Mouse (Mus musculus) right cerebral cortex, postnatal 10 days (tissue): ENCODE results near the gene Gm3402.
"Not testable (repeated sequence)": the region's sequence is repeated elsewhere in the genome, so short reads cannot be mapped to it uniquely, and the experiment has no call there.

Experiments used
- DNase-seq, 2 experiments: peaks; one replicate each; pipeline ENCODE4 v3.0.0; 2021; ENCODE audit warnings: low spot score in 2 of 2

Gm3402 gene

DNA sequence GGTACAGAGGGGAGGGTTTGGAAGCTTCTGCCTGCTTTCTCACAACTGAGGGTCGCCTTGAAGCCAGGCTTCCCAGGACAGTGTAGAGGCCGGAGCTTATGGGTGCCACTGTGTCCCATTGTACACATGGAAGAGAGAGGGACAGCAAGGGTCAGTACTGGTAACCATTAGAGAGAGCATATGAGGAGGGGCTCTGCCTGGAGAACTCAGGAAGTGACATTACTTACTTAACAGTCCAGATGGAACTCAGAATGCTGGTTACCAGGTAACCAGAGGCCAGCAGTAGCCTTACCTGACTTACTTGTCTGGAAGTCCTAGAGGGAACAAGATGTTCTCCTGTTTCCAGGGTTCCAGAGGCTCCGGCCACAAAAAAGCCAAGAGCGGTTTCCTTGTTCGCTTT, at the start of gene Gm3402:
Gene Gm3402, plus strand, starts transcription at position 301 of the 400 bp plus-strand sequence.
- not testable (repeated sequence) for DNase-seq

DNA sequence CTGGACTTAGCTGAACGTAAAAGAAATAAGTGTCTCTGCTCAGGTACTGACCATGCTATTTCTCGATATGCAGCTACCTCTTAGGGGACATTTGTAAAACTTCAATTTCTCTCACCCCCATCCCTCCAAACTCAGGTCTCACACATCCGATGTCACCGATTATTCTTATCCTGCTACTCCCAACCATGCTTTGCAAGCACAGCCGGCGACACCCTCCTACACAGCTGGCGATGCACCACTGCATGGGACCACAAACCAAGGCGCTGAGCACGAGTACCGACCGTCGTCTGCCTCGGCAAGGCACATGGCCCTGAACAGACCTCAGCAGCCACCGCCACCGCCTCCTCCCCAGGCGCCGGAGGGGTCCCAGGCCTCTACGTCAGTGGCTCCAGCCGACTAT, 47.3 kb upstream of the Gm3402 start:
- DNase-seq, result no peak

- DNase-seq, result no peak
Observed at GRCm38 (mm10) chr5:146468311-146468710, 45.6 kb upstream of the Gm3402 start.

GRCm38 (mm10) chr5:146470821-146471220, 43.1 kb upstream of the Gm3402 start:
- DNase-seq, result no peak

GRCm38 (mm10) chr5:146471311-146471710, 42.6 kb upstream of the Gm3402 start:
- no peak for DNase-seq

DNA sequence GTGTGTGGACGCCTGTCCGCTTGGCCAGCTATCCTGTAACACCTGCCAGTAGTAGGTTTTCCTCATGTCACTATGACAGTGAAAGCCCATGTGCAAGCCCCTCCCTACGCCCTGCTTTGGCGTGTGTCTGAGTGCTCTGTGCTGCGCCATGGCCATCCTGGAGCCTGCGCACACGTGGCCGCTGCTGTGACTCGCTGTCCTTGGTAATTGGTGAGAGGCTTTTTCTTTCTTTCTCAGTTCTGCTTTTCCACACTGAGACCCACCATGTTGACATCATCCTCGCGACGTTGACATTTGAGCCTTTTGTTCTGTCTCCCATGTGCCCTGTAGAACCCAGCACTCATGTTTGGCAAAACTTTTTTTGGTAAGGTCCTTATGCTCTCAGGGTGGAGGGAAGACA, 42.1 kb upstream of the Gm3402 start:
- DNase-seq, result peak in 1 of 2 experiments; percentile 39

DNA sequence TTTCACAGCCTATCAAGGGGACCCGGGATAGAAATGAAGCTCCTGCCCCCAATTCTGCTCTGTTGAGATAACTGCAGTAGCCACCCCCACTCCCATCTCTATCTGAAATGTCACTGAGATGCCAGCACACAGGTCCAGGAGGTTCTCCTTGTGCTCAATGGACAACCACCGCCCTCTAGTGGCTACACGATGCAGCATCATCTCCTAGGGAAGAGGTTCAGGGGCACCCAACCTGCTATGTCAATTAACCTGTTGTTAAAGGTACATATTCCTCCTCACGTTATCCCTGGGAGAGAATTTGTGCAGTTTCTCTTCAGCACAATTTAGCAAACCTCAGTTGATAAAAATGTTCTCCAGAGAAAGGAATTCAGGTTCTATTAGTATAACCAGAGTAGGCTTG, 34.4 kb upstream of the Gm3402 start:
- peak; percentile 49 to 61 for DNase-seq

- not testable (repeated sequence) for DNase-seq
Observed at GRCm38 (mm10) chr5:146481665-146482064, 32.3 kb upstream of the Gm3402 start, which contains the start of gene Gm6408. Gene Gm6408 (plus strand): TSS chr5:146481965.

DNA sequence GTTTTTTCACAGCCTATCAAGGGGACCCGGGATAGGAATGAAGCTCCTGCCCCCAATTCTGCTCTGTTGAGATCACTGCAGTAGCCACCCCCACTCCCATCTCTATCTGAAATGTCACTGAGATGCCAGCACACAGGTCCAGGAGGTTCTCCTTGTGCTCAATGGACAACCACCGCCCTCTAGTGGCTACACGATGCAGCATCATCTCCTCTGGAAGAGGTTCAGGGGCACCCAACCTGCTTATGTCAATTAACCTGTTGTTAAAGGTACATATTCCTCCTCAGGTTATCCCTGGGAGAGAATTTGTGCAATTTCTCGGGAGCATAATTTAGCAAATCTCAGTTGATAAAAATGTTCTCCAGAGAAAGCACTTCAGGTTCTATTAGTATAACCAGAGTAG, 25.0 kb upstream of the Gm3402 start:
- peak in 1 of 2 experiments; percentile 41 for DNase-seq

DNA sequence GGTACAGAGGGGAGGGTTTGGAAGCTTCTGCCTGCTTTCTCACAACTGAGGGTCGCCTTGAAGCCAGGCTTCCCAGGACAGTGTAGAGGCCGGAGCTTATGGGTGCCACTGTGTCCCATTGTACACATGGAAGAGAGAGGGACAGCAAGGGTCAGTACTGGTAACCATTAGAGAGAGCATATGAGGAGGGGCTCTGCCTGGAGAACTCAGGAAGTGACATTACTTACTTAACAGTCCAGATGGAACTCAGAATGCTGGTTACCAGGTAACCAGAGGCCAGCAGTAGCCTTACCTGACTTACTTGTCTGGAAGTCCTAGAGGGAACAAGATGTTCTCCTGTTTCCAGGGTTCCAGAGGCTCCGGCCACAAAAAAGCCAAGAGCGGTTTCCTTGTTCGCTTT, 22.9 kb upstream of the Gm3402 start, which contains the start of gene Gm6370:
Gene Gm6370, plus strand, starts transcription at position 301 of the 400 bp plus-strand sequence.
- DNase-seq, result not testable (repeated sequence)

- DNase-seq, result not testable (repeated sequence)
Observed at GRCm38 (mm10) chr5:146502099-146502498, 11.8 kb upstream of the Gm3402 start, which contains the start of gene 4930449I24Rik. Gene 4930449I24Rik (plus strand): TSS chr5:146502399.

- DNase-seq, result not testable (repeated sequence)
Observed at GRCm38 (mm10) chr5:146525501-146525900, 11.6 kb downstream of the Gm3402 start, which contains the start of gene Gm3404. Gene Gm3404 (plus strand): TSS chr5:146525801.

GRCm38 (mm10) chr5:146537347-146537746, 23.4 kb downstream of the Gm3402 start, which contains the start of gene Gm3409:
Gene Gm3409 (plus strand): TSS chr5:146537647.
- not testable (repeated sequence) for DNase-seq

GRCm38 (mm10) chr5:146555836-146556235, 41.9 kb downstream of the Gm3402 start, which contains the start of gene Gm3415:
Gene Gm3415 (plus strand): TSS chr5:146556136.
- DNase-seq, result not testable (repeated sequence)

DNA sequence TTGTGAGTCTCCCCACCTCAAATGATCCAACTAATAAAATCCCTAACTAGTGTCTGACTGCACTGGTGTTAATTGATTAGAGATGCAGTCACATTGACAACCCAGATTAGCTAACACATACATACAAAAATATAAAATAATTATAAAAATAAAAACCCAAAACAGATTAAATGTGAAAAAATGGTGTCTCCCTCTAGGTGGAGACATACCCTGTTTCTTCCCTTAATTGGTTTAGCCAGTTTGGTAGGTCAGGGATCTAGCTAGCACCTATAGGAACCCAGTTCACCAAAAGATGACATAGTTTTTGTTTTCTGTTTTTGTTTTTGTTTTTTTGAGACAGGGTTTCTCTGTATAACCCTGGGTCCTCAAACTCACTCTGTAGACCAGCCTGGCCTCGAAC, 50.3 kb downstream of the Gm3402 start:
- DNase-seq, result no peak
